Mouse (Mus musculus): ENCODE data around the gene Shroom3. TPM values are rescaled to one million over a fixed set of nuclear protein-coding genes. Genes with fewer than 3 reads are reported as not detected.

Shroom3 gene
- total RNA-seq, 2 experiments from 2014 or later, result not detected

- ATAC-seq (replicated peaks; ENCODE audit: poor library complexity, severe bottlenecking), result no peak
Observed at GRCm38 (mm10) chr5:92951079-92951478, 267.8 kb downstream of the Shroom3 start.

GRCm38 (mm10) chr5:92953865-92954264 lies 270.6 kb downstream of the Shroom3 start:
- no peak for ATAC-seq (replicated peaks; ENCODE audit: poor library complexity, severe bottlenecking)

GRCm38 (mm10) chr5:92954323-92954722 lies 271.1 kb downstream of the Shroom3 start:
- peak; percentile 45; the same call in 1 of the 2 replicates for ATAC-seq (replicated peaks; ENCODE audit: poor library complexity, severe bottlenecking)

GRCm38 (mm10) chr5:92954827-92955475 lies 271.7 kb downstream of the Shroom3 start:
- ATAC-seq (replicated peaks; ENCODE audit: poor library complexity, severe bottlenecking), result 0 out of 2 replicates have a peak, but pooled peaks have one; percentile 17

GRCm38 (mm10) chr5:92959287-92959686 lies 276.1 kb downstream of the Shroom3 start:
- ATAC-seq (replicated peaks; ENCODE audit: poor library complexity, severe bottlenecking), result no peak

GRCm38 (mm10) chr5:92959708-92960107 lies 276.5 kb downstream of the Shroom3 start:
- ATAC-seq (replicated peaks; ENCODE audit: poor library complexity, severe bottlenecking), result no peak

- no peak for ATAC-seq (replicated peaks; ENCODE audit: poor library complexity, severe bottlenecking)
Observed at GRCm38 (mm10) chr5:92961353-92961752, 278.1 kb downstream of the Shroom3 start.

GRCm38 (mm10) chr5:92961770-92962231 lies 278.6 kb downstream of the Shroom3 start:
- no peak for ATAC-seq (replicated peaks; ENCODE audit: poor library complexity, severe bottlenecking)

- ATAC-seq (replicated peaks; ENCODE audit: poor library complexity, severe bottlenecking), result peak; percentile 73
Observed at GRCm38 (mm10) chr5:92964691-92965090, 281.5 kb downstream of the Shroom3 start.

GRCm38 (mm10) chr5:92967143-92967542 lies 283.9 kb downstream of the Shroom3 start:
- ATAC-seq (replicated peaks; ENCODE audit: poor library complexity, severe bottlenecking), result no peak

GRCm38 (mm10) chr5:92967906-92968305 lies 284.7 kb downstream of the Shroom3 start:
- no peak for ATAC-seq (replicated peaks; ENCODE audit: poor library complexity, severe bottlenecking)

- no peak for ATAC-seq (replicated peaks; ENCODE audit: poor library complexity, severe bottlenecking)
Observed at GRCm38 (mm10) chr5:92969443-92969842, 286.2 kb downstream of the Shroom3 start.

GRCm38 (mm10) chr5:92969926-92970325 lies 286.7 kb downstream of the Shroom3 start:
- ATAC-seq (replicated peaks; ENCODE audit: poor library complexity, severe bottlenecking), result no peak

- ATAC-seq (replicated peaks; ENCODE audit: poor library complexity, severe bottlenecking), result peak; percentile 42; the same call in 1 of the 2 replicates
Observed at GRCm38 (mm10) chr5:92970480-92970879, 287.2 kb downstream of the Shroom3 start.

GRCm38 (mm10) chr5:92980393-92980792 lies 297.2 kb downstream of the Shroom3 start:
- no peak for ATAC-seq (replicated peaks; ENCODE audit: poor library complexity, severe bottlenecking)

GRCm38 (mm10) chr5:92980862-92981261 lies 297.6 kb downstream of the Shroom3 start:
- no peak for ATAC-seq (replicated peaks; ENCODE audit: poor library complexity, severe bottlenecking)

GRCm38 (mm10) chr5:92982673-92983072 lies 299.4 kb downstream of the Shroom3 start:
- ATAC-seq (replicated peaks; ENCODE audit: poor library complexity, severe bottlenecking), result 0 out of 2 replicates have a peak, but pooled peaks have one; percentile 34

- peak; percentile 50; the same call in 1 of the 2 replicates for ATAC-seq (replicated peaks; ENCODE audit: poor library complexity, severe bottlenecking)
Observed at GRCm38 (mm10) chr5:92983942-92984341, 300.7 kb downstream of the Shroom3 start.

GRCm38 (mm10) chr5:92984692-92985091 lies 301.5 kb downstream of the Shroom3 start:
- ATAC-seq (replicated peaks; ENCODE audit: poor library complexity, severe bottlenecking), result no peak

- peak; percentile 50 for ATAC-seq (replicated peaks; ENCODE audit: poor library complexity, severe bottlenecking)
Observed at GRCm38 (mm10) chr5:92985391-92985790, 302.2 kb downstream of the Shroom3 start.

GRCm38 (mm10) chr5:92986651-92987610 lies 303.7 kb downstream of the Shroom3 start:
- no peak for ATAC-seq (replicated peaks; ENCODE audit: poor library complexity, severe bottlenecking)

Measured in granulocyte monocyte progenitor cell, adult 5-6 weeks (primary cell).